Mouse (Mus musculus) embryonic facial prominence, embryonic 11.5 days (tissue): Measurements from ENCODE around the gene Mrvi1. TPM values are rescaled to one million over a fixed set of nuclear protein-coding genes. Genes with fewer than 3 reads are reported as not detected.

ENCODE experiments used
- ATAC-seq: fragments of 200-750 bp; cut with Nextera tagmentation; replicated peaks from 2 replicates; pipeline ENCODE4 v1.8.0; 2017; ENCODE audit warnings: low read depth; ENCODE audit not compliant: insufficient number of reproducible peaks, low FRiP score, low TSS enrichment
- DNase-seq: peaks from one replicate; pipeline ENCODE4 v3.0.0-alpha.2; 2015; ENCODE audit warnings: low spot score
- H3K27ac ChIP-seq: fragments of 300-500 bp; sonication (generic); replicated peaks from 2 replicates; pipeline ENCODE4 v1.5.1; 2014; ENCODE audit warnings: mild to moderate bottlenecking, low read depth, low read length, control low read depth
- H3K27me3 ChIP-seq: fragments of 300-500 bp; sonication (generic); 2 replicates; pipeline ENCODE4 v1.6.1; 2014; ENCODE audit warnings: mild to moderate bottlenecking, low read length, moderate library complexity, mixed read lengths; ENCODE audit not compliant: control insufficient read depth, insufficient read depth
- H3K36me3 ChIP-seq: fragments of 300-500 bp; sonication (generic); replicated peaks from 2 replicates; pipeline ENCODE4 v1.6.1; 2014; ENCODE audit warnings: low read depth, mild to moderate bottlenecking, low read length, moderate library complexity, mixed read lengths; ENCODE audit not compliant: control insufficient read depth, insufficient read depth
- H3K4me1 ChIP-seq: fragments of 300-500 bp; sonication (generic); 2 replicates; pipeline ENCODE4 v1.6.1; 2014; ENCODE audit warnings: low read length, mixed read lengths; ENCODE audit not compliant: control insufficient read depth, insufficient read depth
- H3K4me2 ChIP-seq: fragments of 300-500 bp; sonication (generic); 2 replicates; pipeline ENCODE4 v1.6.1; 2014; ENCODE audit warnings: low read depth, mild to moderate bottlenecking, control low read depth, low read length, moderate library complexity
- H3K4me3 ChIP-seq: fragments of 300-500 bp; sonication (generic); 2 replicates; pipeline ENCODE4 v1.5.1; 2014; ENCODE audit warnings: low read depth, low read length, control low read depth
- H3K9ac ChIP-seq: fragments of 300-500 bp; sonication (generic); replicated peaks from 2 replicates; pipeline ENCODE4 v1.6.1; 2014; ENCODE audit warnings: mild to moderate bottlenecking, control low read depth, low read length
- H3K9me3 ChIP-seq: fragments of 300-500 bp; sonication (generic); replicated peaks from 2 replicates; pipeline ENCODE4 v1.6.1; 2016; ENCODE audit warnings: mild to moderate bottlenecking, low read length, inconsistent platforms, mixed read lengths; ENCODE audit not compliant: control insufficient read depth
- WGBS: fragments of 180-500 bp; shearing (Covaris S2); extraction: QIAGEN DNeasy Blood & Tissue Kit; methylation state at CpG from one replicate; pipeline ENCODE4 v1.1.7; 2014; 5-methylcytosine and 5-hydroxymethylcytosine counted together
- polyA plus RNA-seq: library from polyadenylated mRNA; unstranded; fragments of >200 nt; fragmentation: Nextera tagmentation; extraction: Ambion mirVana; gene quantifications from 2 replicates; pipeline ENCODE4 v1.2.1, GENCODE M21; 2014

Mrvi1 gene
- polyA plus RNA-seq, 1 experiment from 2014 or later = 2.5 TPM

DNA sequence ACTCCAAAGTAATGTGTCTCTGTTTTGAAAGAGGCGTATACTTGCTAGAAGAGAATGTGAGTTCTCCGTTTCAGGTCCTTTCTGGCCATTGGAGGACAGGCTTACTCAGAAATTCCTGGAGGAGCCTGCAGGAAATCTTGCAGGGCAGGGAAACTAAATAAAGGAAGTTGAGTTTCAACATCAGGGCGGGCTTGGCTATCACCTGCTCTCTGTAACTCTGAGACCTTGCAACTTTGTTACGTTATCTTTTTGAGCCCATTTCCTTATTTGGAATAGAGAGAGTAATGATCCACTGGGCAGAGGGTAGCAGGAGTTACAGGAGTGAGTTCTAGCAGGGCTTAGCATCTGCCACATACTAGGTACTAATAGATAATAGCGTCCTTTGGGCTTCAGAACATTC lies 122.1 kb downstream of the Mrvi1 start:
- WGBS = 64% methylated on average over 5 of the region's 5 CpGs
- no peak for DNase-seq
- H3K27me3 ChIP-seq = no peaks in the 10 kb centered on the region

GRCm38 (mm10) chr7:110855604-110856003 lies 126.7 kb downstream of the Mrvi1 start:
- Histone ChIP-seq H3K4me2 (no peak overlapping the region), H3K36me3 (no peaks in the 10 kb centered on the region), H3K4me1 (no peaks in the 10 kb centered on the region), H3K27me3 (no peaks in the 10 kb centered on the region), H3K4me3 (no peak overlapping the region), H3K9me3 (no peaks in the 10 kb centered on the region), H3K9ac (no peak overlapping the region), H3K27ac (no peak overlapping the region)
- WGBS = 63% methylated on average over 1 of the region's 1 CpGs
- ATAC-seq (no peak), DNase-seq (no peak)

More for the DNA sequence above, 122.1 kb downstream of the Mrvi1 start:
- Histone ChIP-seq H3K9ac (no peak overlapping the region), H3K27ac (no peak overlapping the region), H3K4me3 (no peak overlapping the region), H3K36me3 (no peaks in the 10 kb centered on the region), H3K9me3 (no peaks in the 10 kb centered on the region), H3K4me2 (no peak overlapping the region), H3K4me1 (no peaks in the 10 kb centered on the region)
- no peak for ATAC-seq

DNA sequence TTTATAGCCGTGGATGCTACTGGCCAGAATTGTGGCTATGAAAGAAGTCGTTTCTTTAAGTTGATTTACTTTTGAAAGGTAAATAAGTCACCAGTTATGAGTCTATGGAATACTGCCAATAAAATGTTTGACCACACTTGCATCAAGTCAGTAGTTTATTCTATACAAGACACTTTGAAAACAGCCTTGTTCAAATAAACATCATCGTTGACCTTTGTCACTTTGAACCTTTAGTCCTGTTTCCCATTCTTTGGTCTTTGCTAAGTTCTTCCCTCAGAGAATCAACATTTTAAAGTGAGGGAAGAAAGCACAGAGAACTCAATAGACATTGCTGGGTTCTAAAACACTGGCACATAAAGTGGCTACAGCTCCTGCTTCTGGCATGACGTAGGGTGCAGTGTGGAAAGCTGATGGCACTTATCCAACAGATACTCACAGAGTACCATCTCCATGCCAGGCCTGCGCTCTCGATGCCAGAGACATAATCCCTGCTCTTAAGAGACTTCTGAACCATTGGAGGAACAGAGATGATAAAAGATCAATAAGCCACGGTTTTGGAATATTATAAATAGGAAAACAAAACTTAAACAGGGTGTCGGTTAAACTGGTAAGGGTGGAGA lies 127.2 kb downstream of the Mrvi1 start:
- Histone ChIP-seq H3K4me3 (no peak overlapping the region), H3K9ac (no peak overlapping the region), H3K4me2 (no peak overlapping the region), H3K27ac (no peak overlapping the region), H3K4me1 (no peaks in the 10 kb centered on the region), H3K9me3 (no peaks in the 10 kb centered on the region), H3K36me3 (no peaks in the 10 kb centered on the region), H3K27me3 (no peaks in the 10 kb centered on the region)
- ATAC-seq = no peak
- 85% methylated on average over 8 of the region's 8 CpGs for WGBS
- no peak for DNase-seq

GRCm38 (mm10) chr7:110854519-110854918 lies 127.7 kb downstream of the Mrvi1 start:
- Histone ChIP-seq H3K4me2 (no peak overlapping the region), H3K36me3 (no peaks in the 10 kb centered on the region), H3K4me3 (no peak overlapping the region), H3K27ac (no peak overlapping the region), H3K9ac (no peak overlapping the region), H3K4me1 (no peaks in the 10 kb centered on the region), H3K27me3 (no peaks in the 10 kb centered on the region), H3K9me3 (no peaks in the 10 kb centered on the region)
- ATAC-seq = no peak
- WGBS = 58% methylated on average over 3 of the region's 3 CpGs
- no peak for DNase-seq

DNA sequence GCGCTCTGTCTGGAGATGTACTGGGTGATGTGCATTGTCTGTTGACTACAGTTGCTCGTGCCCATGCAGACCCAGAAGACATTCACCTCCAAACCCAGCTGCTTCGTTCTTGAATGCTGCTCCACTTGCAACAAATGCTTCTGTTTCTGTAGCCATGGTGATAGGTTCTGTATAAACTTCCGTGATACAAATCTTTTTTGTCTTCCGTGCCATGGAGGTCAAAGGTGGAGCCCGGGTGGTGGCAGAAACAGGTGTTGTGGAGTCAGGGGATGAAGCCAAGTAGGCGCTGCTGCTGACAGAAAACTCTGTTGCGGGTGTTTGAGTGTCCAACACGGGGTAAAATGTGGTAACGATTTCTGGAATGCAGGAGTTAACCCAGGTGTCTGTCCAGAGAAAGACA lies 128.7 kb downstream of the Mrvi1 start:
- no peak for DNase-seq
- H3K9ac ChIP-seq = no peak overlapping the region

DNA sequence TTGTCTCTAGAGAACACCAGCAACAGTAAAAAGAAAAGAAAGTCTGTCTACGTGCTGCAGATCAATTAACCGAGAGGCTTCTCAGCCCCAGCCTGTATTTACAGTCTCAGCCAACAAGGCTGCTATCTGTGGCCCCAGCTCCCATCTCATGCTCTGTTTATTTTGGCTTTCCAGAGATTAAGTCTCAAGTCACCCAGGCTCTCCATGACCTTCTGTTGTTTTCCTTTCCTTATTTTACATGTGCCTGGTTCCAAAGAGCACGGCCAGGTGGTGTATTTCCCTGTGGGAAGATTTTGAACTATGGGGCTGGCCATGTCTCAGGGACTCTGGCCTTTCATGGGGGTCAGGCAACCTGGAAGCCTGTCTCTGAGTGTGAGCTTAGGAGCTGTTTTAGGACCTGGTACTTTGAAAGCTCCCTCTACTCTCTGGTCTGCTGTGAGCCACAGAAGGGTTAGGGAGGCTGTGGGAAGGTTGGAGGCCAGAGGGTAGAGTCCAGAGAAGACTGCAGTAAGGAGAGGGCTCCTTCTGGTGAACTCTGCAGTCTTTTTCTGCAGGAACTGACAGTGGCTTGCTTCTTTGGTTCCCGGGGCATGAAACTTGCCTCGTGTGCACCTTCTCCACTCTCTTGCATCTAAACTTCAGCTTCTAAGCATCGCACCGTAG lies 130.6 kb downstream of the Mrvi1 start:
- ATAC-seq = no peak
- H3K27ac ChIP-seq = no peak overlapping the region

More for the DNA sequence above, 128.7 kb downstream of the Mrvi1 start:
- 50% methylated on average over 10 of the region's 10 CpGs for WGBS
- Histone ChIP-seq H3K27me3 (no peaks in the 10 kb centered on the region), H3K27ac (no peak overlapping the region), H3K36me3 (no peaks in the 10 kb centered on the region), H3K4me2 (no peak overlapping the region), H3K4me3 (no peak overlapping the region), H3K9me3 (no peaks in the 10 kb centered on the region), H3K4me1 (no peaks in the 10 kb centered on the region)
- ATAC-seq = no peak

DNA sequence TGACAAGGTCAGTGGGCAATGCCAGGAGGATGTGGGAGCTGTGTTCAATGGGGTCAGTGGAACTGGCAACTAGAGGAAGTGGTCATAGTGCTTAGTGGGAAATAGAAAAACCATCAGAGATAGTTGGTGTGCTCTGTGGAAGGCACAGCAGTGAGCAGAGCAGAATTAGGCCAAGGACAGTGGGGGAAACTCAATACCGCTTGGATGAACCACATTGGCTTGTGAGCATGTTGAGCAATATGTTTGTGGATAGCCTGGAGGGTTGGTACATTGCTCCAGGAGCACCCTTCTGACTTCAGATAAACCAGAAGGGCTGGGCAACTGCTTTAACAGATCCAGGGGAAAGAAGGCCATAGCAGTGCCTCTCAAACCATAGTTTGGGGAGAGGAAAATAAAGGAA lies 133.9 kb downstream of the Mrvi1 start:
- no peak overlapping the region for H3K9ac ChIP-seq
- H3K4me1 ChIP-seq = no peaks in the 10 kb centered on the region
- WGBS = 56% methylated on average over 1 of the region's 1 CpGs
- H3K27me3 ChIP-seq = no peaks in the 10 kb centered on the region
- no peak overlapping the region for H3K4me3 ChIP-seq
- no peaks in the 10 kb centered on the region for H3K36me3 ChIP-seq
- no peak overlapping the region for H3K4me2 ChIP-seq
- no peaks in the 10 kb centered on the region for H3K9me3 ChIP-seq
- ATAC-seq (no peak), DNase-seq (no peak)
- H3K27ac ChIP-seq = no peak overlapping the region

More for the DNA sequence above, 130.6 kb downstream of the Mrvi1 start:
- Histone ChIP-seq H3K4me3 (no peak overlapping the region), H3K27me3 (no peaks in the 10 kb centered on the region), H3K4me2 (no peak overlapping the region), H3K36me3 (no peaks in the 10 kb centered on the region), H3K9me3 (no peaks in the 10 kb centered on the region), H3K4me1 (no peaks in the 10 kb centered on the region), H3K9ac (no peak overlapping the region; the same call in 1 of the 2 replicates)
- 60% methylated on average over 7 of the region's 7 CpGs for WGBS
- DNase-seq = no peak

- Histone ChIP-seq H3K36me3 (no peaks in the 10 kb centered on the region), H3K4me1 (no peaks in the 10 kb centered on the region), H3K4me2 (no peak overlapping the region), H3K27ac (no peak overlapping the region), H3K27me3 (no peaks in the 10 kb centered on the region), H3K9ac (no peak overlapping the region), H3K4me3 (no peak overlapping the region), H3K9me3 (no peaks in the 10 kb centered on the region)
- ATAC-seq (no peak), DNase-seq (no peak)
- 71% methylated on average over 2 of the region's 2 CpGs for WGBS
Observed at GRCm38 (mm10) chr7:110847321-110847720, 134.9 kb downstream of the Mrvi1 start.
